Mouse (Mus musculus): ENCODE measurements around the gene Iqcj. TPM values are rescaled to one million over a fixed set of nuclear protein-coding genes. Genes with fewer than 3 reads are reported as not detected.

Iqcj gene
- polyA plus RNA-seq, 1 experiment from 2014 or later: 0.34 TPM

DNA sequence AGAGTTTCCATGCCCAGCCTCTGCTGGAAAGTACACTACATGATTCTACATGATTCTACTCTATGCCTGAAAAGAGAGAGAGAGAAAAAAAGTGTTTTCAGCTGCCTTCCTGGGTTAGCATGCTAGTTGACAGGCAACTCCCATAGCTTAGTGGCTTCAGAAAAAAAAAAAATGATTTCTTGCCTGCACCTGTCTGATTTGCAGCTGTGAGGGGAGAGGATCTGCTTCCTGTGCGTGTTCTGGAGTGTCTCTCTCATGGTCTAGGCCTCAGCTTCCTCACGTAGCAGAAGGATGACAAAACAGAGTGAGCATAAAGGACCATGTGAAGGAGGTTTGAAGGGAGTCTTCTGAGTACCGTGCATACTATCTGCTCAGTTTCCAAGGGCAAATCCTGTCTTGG is 39.9 kb downstream of the Iqcj start:
- Histone ChIP-seq H3K4me3 (ENCODE audit: low read depth, low read length) (no peak overlapping the region), H3K4me2 (no peak overlapping the region), H3K36me3 (ENCODE audit: control insufficient read depth, insufficient read depth, low read length) (no peaks in the 10 kb centered on the region), H3K9ac (ENCODE audit: low read length) (no peak overlapping the region), H3K9me3 (ENCODE audit: control insufficient read depth, low read length) (no peaks in the 10 kb centered on the region), H3K4me1 (ENCODE audit: control insufficient read depth, insufficient read depth, low read length) (0 out of 2 replicates have a peak, but pooled peaks cover 2% of the 10 kb centered on the region), H3K27me3 (ENCODE audit: control insufficient read depth, insufficient read depth, low read length) (no peaks in the 10 kb centered on the region), H3K27ac (ENCODE audit: low read depth, low read length) (no peak overlapping the region)
- DNase-seq (ENCODE audit: low spot score, missing footprints) (no peak), ATAC-seq (ENCODE audit: low FRiP score) (no peak)
- 85% methylated on average over 3 of the region's 3 CpGs for WGBS

DNA sequence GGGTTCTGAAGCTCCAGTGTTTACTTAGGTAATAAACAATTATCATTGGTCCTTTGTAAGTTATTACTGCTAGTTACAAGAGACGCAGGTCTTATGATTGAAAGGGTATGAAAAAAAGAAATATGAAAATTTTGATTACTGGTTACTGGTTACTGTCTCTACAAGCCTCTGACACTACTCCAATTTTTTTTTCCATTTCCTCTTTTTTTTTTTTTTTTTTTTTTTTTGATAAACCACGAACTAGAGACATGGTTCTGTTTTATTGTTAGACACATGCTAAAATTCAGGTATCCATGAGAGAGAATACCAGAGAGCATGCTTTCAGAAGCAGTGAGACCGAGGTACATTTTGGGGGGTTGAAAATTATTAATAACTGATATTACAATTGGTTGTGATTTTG is 43.8 kb downstream of the Iqcj start:
- 87% methylated on average over 3 of the region's 3 CpGs for WGBS
- DNase-seq (ENCODE audit: low spot score, missing footprints) (no peak), ATAC-seq (ENCODE audit: low FRiP score) (no peak)
- H3K4me2 ChIP-seq: no peak overlapping the region
- no peak overlapping the region for H3K27ac ChIP-seq (ENCODE audit: low read depth, low read length)
- H3K9ac ChIP-seq (ENCODE audit: low read length): no peak overlapping the region
- H3K27me3 ChIP-seq (ENCODE audit: control insufficient read depth, insufficient read depth, low read length): no peaks in the 10 kb centered on the region
- H3K9me3 ChIP-seq (ENCODE audit: control insufficient read depth, low read length): no peaks in the 10 kb centered on the region
- no peak overlapping the region for H3K4me3 ChIP-seq (ENCODE audit: low read depth, low read length)
- H3K36me3 ChIP-seq (ENCODE audit: control insufficient read depth, insufficient read depth, low read length): no peaks in the 10 kb centered on the region
- H3K4me1 ChIP-seq (ENCODE audit: control insufficient read depth, insufficient read depth, low read length): no peaks in the 10 kb centered on the region

DNA sequence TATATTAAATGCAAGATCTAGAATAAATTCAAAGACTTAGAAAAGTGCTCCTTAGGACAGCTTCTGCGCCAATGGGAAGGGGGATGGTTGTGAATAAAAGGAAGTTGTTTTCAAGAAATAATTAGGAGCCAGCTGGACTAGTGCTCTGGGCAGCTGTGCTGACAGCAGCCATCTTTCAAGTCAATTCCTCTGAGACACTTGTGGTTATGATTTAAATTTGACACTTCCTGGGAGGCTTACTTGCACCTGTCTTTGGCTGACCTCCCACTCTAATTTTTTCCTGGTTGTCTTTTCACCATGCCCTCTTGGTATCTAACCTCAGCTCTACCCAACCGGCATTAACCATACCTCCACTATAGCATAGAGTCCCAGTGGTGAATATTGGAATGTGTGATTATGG is 55.0 kb downstream of the Iqcj start:
- Histone ChIP-seq H3K9me3 (ENCODE audit: control insufficient read depth, low read length) (no peaks in the 10 kb centered on the region), H3K27ac (ENCODE audit: low read depth, low read length) (no peak overlapping the region), H3K4me1 (ENCODE audit: control insufficient read depth, insufficient read depth, low read length) (peaks cover under 1% of the 10 kb centered on the region; the same call in 1 of the 2 replicates), H3K9ac (ENCODE audit: low read length) (no peak overlapping the region), H3K27me3 (ENCODE audit: control insufficient read depth, insufficient read depth, low read length) (no peaks in the 10 kb centered on the region), H3K4me3 (ENCODE audit: low read depth, low read length) (no peak overlapping the region), H3K4me2 (no peak overlapping the region), H3K36me3 (ENCODE audit: control insufficient read depth, insufficient read depth, low read length) (no peaks in the 10 kb centered on the region)
- no peak for ATAC-seq (ENCODE audit: low FRiP score)
- DNase-seq (ENCODE audit: low spot score, missing footprints): no peak
- WGBS: 87% methylated on average over 2 of the region's 2 CpGs

DNA sequence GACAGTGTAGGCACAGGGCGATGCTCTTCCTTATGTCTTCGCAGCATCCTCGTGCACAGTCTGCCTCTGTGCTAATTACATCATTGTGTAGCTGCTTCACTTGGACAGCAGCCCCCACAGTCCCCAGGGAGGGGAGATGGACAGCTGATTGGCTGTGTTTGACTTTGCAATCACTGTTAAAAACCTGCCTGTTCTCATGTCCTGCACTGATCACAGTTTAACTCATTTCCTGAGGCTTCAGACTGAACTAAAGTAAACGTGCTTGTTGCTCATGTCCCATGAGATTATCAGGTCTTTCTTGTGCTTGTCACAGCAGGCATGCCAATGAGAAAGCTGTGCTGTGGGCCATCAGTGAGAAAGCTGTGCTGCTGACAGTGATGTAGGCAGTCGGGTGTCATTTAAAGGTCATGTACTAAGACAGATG is 60.5 kb downstream of the Iqcj start:
- H3K4me3 ChIP-seq (ENCODE audit: low read depth, low read length): no peak overlapping the region
- no peaks in the 10 kb centered on the region for H3K36me3 ChIP-seq (ENCODE audit: control insufficient read depth, insufficient read depth, low read length)
- no peak for DNase-seq (ENCODE audit: low spot score, missing footprints)
- H3K4me1 ChIP-seq (ENCODE audit: control insufficient read depth, insufficient read depth, low read length): peaks cover 16% of the 10 kb centered on the region
- H3K27me3 ChIP-seq (ENCODE audit: control insufficient read depth, insufficient read depth, low read length): peaks cover 5% of the 10 kb centered on the region; the same call in 1 of the 2 replicates
- no peaks in the 10 kb centered on the region for H3K9me3 ChIP-seq (ENCODE audit: control insufficient read depth, low read length)
- H3K9ac ChIP-seq (ENCODE audit: low read length): no peak overlapping the region
- peak; percentile 71 for ATAC-seq (ENCODE audit: low FRiP score)
- H3K4me2 ChIP-seq: no peak overlapping the region
- no peak overlapping the region for H3K27ac ChIP-seq (ENCODE audit: low read depth, low read length)
- WGBS: 50% methylated on average over 5 of the region's 5 CpGs

DNA sequence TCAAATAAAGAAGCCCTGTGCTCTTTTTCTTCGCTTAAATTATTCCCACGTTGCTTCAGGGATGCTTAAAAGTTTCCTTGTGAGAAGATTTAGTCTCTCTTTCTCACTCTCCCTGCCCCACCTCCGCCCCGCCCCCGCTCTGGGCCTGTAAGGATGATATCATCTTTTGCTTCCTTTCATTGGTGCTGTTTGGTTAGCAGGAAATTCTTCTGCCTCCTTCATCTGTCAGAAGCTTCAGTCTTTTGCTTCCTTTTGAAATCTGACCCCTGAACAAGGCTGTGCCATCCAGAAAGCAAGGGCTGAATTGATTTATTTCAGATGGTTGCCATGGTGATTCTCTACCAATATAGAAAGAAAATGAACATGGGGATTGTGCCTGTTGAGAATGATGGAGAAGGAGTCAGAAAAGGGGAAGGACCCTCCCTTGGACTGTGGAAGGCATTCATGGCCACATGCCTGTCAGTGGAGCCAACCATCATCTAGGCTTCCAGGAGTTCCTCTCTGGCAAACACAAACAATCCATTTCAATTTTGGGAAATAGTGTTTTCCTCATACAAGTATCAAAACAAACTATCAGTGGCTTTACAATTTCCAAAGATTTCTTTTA is 62.5 kb downstream of the Iqcj start:
- peaks cover 15% of the 10 kb centered on the region; the same call in 1 of the 2 replicates for H3K27me3 ChIP-seq (ENCODE audit: control insufficient read depth, insufficient read depth, low read length)
- no peak overlapping the region for H3K9ac ChIP-seq (ENCODE audit: low read length)
- ATAC-seq (ENCODE audit: low FRiP score) (peak; percentile 78), DNase-seq (ENCODE audit: low spot score, missing footprints) (peak; percentile 93)
- H3K9me3 ChIP-seq (ENCODE audit: control insufficient read depth, low read length): no peaks in the 10 kb centered on the region
- H3K36me3 ChIP-seq (ENCODE audit: control insufficient read depth, insufficient read depth, low read length): no peaks in the 10 kb centered on the region
- H3K4me1 ChIP-seq (ENCODE audit: control insufficient read depth, insufficient read depth, low read length): peaks cover 27% of the 10 kb centered on the region
- H3K27ac ChIP-seq (ENCODE audit: low read depth, low read length): peak overlapping the region; percentile 8; the same call in 1 of the 2 replicates
- 34% methylated on average over 5 of the region's 5 CpGs for WGBS
- no peak overlapping the region for H3K4me2 ChIP-seq
- no peak overlapping the region for H3K4me3 ChIP-seq (ENCODE audit: low read depth, low read length)

GRCm38 (mm10) chr3:67959672-67960071 is 67.7 kb downstream of the Iqcj start:
- peak overlapping the region; percentile 27; the same call in 1 of the 2 replicates for H3K4me2 ChIP-seq
- no peaks in the 10 kb centered on the region for H3K36me3 ChIP-seq (ENCODE audit: control insufficient read depth, insufficient read depth, low read length)
- DNase-seq (ENCODE audit: low spot score, missing footprints) (no peak), ATAC-seq (ENCODE audit: low FRiP score) (peak; percentile 74)
- H3K9ac ChIP-seq (ENCODE audit: low read length): no peak overlapping the region
- no peaks in the 10 kb centered on the region for H3K9me3 ChIP-seq (ENCODE audit: control insufficient read depth, low read length)
- peaks cover 19% of the 10 kb centered on the region for H3K4me1 ChIP-seq (ENCODE audit: control insufficient read depth, insufficient read depth, low read length)
- H3K27me3 ChIP-seq (ENCODE audit: control insufficient read depth, insufficient read depth, low read length): peaks cover 30% of the 10 kb centered on the region
- no peak overlapping the region for H3K4me3 ChIP-seq (ENCODE audit: low read depth, low read length)
- peak overlapping the region; percentile 15; the same call in 1 of the 2 replicates for H3K27ac ChIP-seq (ENCODE audit: low read depth, low read length)
- WGBS: 14% methylated on average over 7 of the region's 7 CpGs

DNA sequence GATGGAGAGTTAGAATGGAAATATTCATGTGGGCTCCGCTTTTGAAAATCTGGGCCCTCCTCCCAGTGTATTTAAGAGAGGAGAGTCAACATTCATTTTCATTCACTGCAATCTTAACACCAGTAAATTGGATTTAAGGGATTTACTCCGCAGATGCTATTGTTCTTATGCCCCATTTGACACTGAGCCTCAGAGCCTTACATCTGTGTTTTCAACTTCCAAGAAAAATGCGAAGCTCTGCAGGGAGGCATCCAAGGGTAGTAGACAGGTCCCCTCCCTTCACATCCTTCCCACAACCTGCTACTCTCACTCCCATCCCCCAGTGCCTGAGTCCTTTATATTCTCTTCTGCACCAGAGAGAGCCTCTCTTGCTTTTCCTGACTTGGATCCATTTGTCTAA is 68.1 kb downstream of the Iqcj start:
- WGBS: 6% methylated on average over 3 of the region's 3 CpGs
- ATAC-seq (ENCODE audit: low FRiP score): peak; percentile 94
- peaks cover 30% of the 10 kb centered on the region for H3K27me3 ChIP-seq (ENCODE audit: control insufficient read depth, insufficient read depth, low read length)
- peak; percentile 94 for DNase-seq (ENCODE audit: low spot score, missing footprints)
- H3K27ac ChIP-seq (ENCODE audit: low read depth, low read length): peak overlapping the region; percentile 15
- H3K9me3 ChIP-seq (ENCODE audit: control insufficient read depth, low read length): no peaks in the 10 kb centered on the region
- peak overlapping the region; percentile 27; the same call in 1 of the 2 replicates for H3K4me2 ChIP-seq
- no peaks in the 10 kb centered on the region for H3K36me3 ChIP-seq (ENCODE audit: control insufficient read depth, insufficient read depth, low read length)
- H3K4me1 ChIP-seq (ENCODE audit: control insufficient read depth, insufficient read depth, low read length): peaks cover 18% of the 10 kb centered on the region
- H3K9ac ChIP-seq (ENCODE audit: low read length): no peak overlapping the region
- no peak overlapping the region for H3K4me3 ChIP-seq (ENCODE audit: low read depth, low read length)

- peaks cover 28% of the 10 kb centered on the region for H3K27me3 ChIP-seq (ENCODE audit: control insufficient read depth, insufficient read depth, low read length)
- peak overlapping the region; percentile 15 for H3K27ac ChIP-seq (ENCODE audit: low read depth, low read length)
- H3K4me1 ChIP-seq (ENCODE audit: control insufficient read depth, insufficient read depth, low read length): peaks cover 18% of the 10 kb centered on the region
- DNase-seq (ENCODE audit: low spot score, missing footprints) (no peak), ATAC-seq (ENCODE audit: low FRiP score) (peak; percentile 20; the same call in 1 of the 2 replicates)
- H3K36me3 ChIP-seq (ENCODE audit: control insufficient read depth, insufficient read depth, low read length): no peaks in the 10 kb centered on the region
- no peak overlapping the region for H3K4me3 ChIP-seq (ENCODE audit: low read depth, low read length)
- no peak overlapping the region for H3K9ac ChIP-seq (ENCODE audit: low read length)
- H3K9me3 ChIP-seq (ENCODE audit: control insufficient read depth, low read length): no peaks in the 10 kb centered on the region
- H3K4me2 ChIP-seq: no peak overlapping the region
Observed at GRCm38 (mm10) chr3:67960727-67961126, 68.7 kb downstream of the Iqcj start.

- no peak for DNase-seq (ENCODE audit: low spot score, missing footprints)
- no peak for ATAC-seq (ENCODE audit: low FRiP score)
- peaks cover 18% of the 10 kb centered on the region for H3K4me1 ChIP-seq (ENCODE audit: control insufficient read depth, insufficient read depth, low read length)
Observed at GRCm38 (mm10) chr3:67961934-67962639, 70.1 kb downstream of the Iqcj start.

More at GRCm38 (mm10) chr3:67961934-67962639, 70.1 kb downstream of the Iqcj start:
- Histone ChIP-seq H3K27me3 (ENCODE audit: control insufficient read depth, insufficient read depth, low read length) (peaks cover 26% of the 10 kb centered on the region), H3K4me2 (no peak overlapping the region), H3K9me3 (ENCODE audit: control insufficient read depth, low read length) (no peaks in the 10 kb centered on the region), H3K4me3 (ENCODE audit: low read depth, low read length) (no peak overlapping the region), H3K36me3 (ENCODE audit: control insufficient read depth, insufficient read depth, low read length) (no peaks in the 10 kb centered on the region), H3K27ac (ENCODE audit: low read depth, low read length) (no peak overlapping the region), H3K9ac (ENCODE audit: low read length) (no peak overlapping the region)
- WGBS: 91% methylated on average over 6 of the region's 6 CpGs
